In genomic region chr7:28374647-28375046, GRCm38 (mm10) we compare ENCODE assay signal across 8 mouse cellular contexts. TPM values are rescaled to one million over a fixed set of nuclear protein-coding genes. Genes with fewer than 3 reads are reported as not detected.
DNase-seq lines count a peak whose midpoint lies in the region; ATAC-seq and TF ChIP-seq lines count a peak whose summit lies in the region.

No protein-coding gene starts in this region.

- no peak for TF ChIP-seq POLR2A in bone marrow macrophage, adult 2 months (IDR thresholded peaks at IDR 0.05; ENCODE audit: borderline replicate concordance, low read depth, low read length)
- no peak for TF ChIP-seq POLR2A in myocyte (IDR thresholded peaks at IDR 0.05; ENCODE audit: insufficient read length, low read depth)

- TF ChIP-seq CTCF in layer of hippocampus, adult 2 months (conservative IDR thresholded peaks at IDR 0.05), result no peak
- no peak for TF ChIP-seq CTCF in bone marrow macrophage, adult 2 months (IDR thresholded peaks at IDR 0.05; ENCODE audit: low read depth, low read length)
- TF ChIP-seq CTCF in heart, postnatal 0 days (IDR thresholded peaks at IDR 0.05; ENCODE audit: low read depth), result no peak

- peaks cover 10% of the 10 kb centered on the region for H3K4me1 ChIP-seq in bone marrow macrophage, adult 2 months (ENCODE audit: control insufficient read depth, insufficient read depth, low read length)
- H3K4me1 ChIP-seq in heart, postnatal 0 days (ENCODE audit: control insufficient read depth, insufficient read depth), result peaks cover 38% of the 10 kb centered on the region

- H3K9ac ChIP-seq in heart, postnatal 0 days (replicated peaks; ENCODE audit: low read depth, low read length), result no peak overlapping the region

- 69% methylated on average over 10 of the region's 10 CpGs for WGBS in heart, postnatal 0 days

- H3K27me3 ChIP-seq in heart, postnatal 0 days (ENCODE audit: control insufficient read depth, insufficient read depth, low read length), result no peaks in the 10 kb centered on the region
- no peaks in the 10 kb centered on the region for H3K27me3 ChIP-seq in myocyte (ENCODE audit: control insufficient read depth, insufficient read depth, insufficient read length)

- no peak for ATAC-seq in heart, postnatal 0 days (ENCODE audit: insufficient read depth, low read depth)

- TF ChIP-seq EP300 in heart, postnatal 0 days (IDR thresholded peaks at IDR 0.05; ENCODE audit: low read depth), result no peak

- no peak overlapping the region for H3K4me3 ChIP-seq in layer of hippocampus, adult 2 months
- peak overlapping the region; percentile 84; the same call in 1 of the 2 replicates for H3K4me3 ChIP-seq in bone marrow macrophage, adult 2 months (ENCODE audit: insufficient read depth, low read length)
- H3K4me3 ChIP-seq in heart, postnatal 0 days (ENCODE audit: low read depth, low read length), result no peak overlapping the region; the same call in 1 of the 2 replicates
- H3K4me3 ChIP-seq in myocyte, result peak overlapping the region; percentile 96

- no peak for DNase-seq in layer of hippocampus, adult 2 months (ENCODE audit: low spot score in 2 of 2)
- no peak for DNase-seq in layer of hippocampus, adult 18-20 months (ENCODE audit: low spot score in 2 of 2)
- DNase-seq in heart, postnatal 0 days (ENCODE audit: low spot score), result no peak
- DNase-seq in c-Kit-positive CD71-positive TER-119-positive erythroid progenitor cells, embryonic 14.5 days (ENCODE audit: low spot score), result no peak
- no peak for DNase-seq in right cerebral cortex, adult 2 months (ENCODE audit: low spot score in 2 of 2)
- no peak for DNase-seq in frontal cortex, adult 2 months (ENCODE audit: extremely low spot score in 1 of 2, low spot score in 1 of 2)

- peak overlapping the region; percentile 89; the same call in 1 of the 2 replicates for H3K27ac ChIP-seq in layer of hippocampus, adult 2 months
- peak overlapping the region; percentile 100 for H3K27ac ChIP-seq in bone marrow macrophage, adult 2 months (ENCODE audit: insufficient read depth, low read depth, low read length)
- H3K27ac ChIP-seq in heart, postnatal 0 days (ENCODE audit: low read depth), result peak overlapping the region; percentile 100

- H3ac ChIP-seq in myocyte (ENCODE audit: control insufficient read depth, insufficient read length), result no peak overlapping the region

- H3K9me3 ChIP-seq in heart, postnatal 0 days (replicated peaks; ENCODE audit: control insufficient read depth, low read length), result no peaks in the 10 kb centered on the region

- H3K36me3 ChIP-seq in heart, postnatal 0 days (replicated peaks; ENCODE audit: control insufficient read depth, insufficient read depth, low read length), result peaks cover 17% of the 10 kb centered on the region
- H3K36me3 ChIP-seq in myocyte (ENCODE audit: control insufficient read depth, insufficient read depth), result no peaks in the 10 kb centered on the region

- peaks cover 45% of the 10 kb centered on the region for H3K79me2 ChIP-seq in myocyte (ENCODE audit: control insufficient read depth, insufficient read depth)

- H3K4me2 ChIP-seq in heart, postnatal 0 days (ENCODE audit: low read depth, low read length), result no peak overlapping the region; the same call in 1 of the 2 replicates
- H3K4me2 ChIP-seq in myocyte (ENCODE audit: low read depth), result peak overlapping the region; percentile 95

TF ChIP-seq in myocyte, 11 proteins besides CTCF, POLR2A, EP300 and RAD21:
- TF ChIP-seq MAX (IDR thresholded peaks at IDR 0.05; ENCODE audit: low read depth) (no peak), MYOD1 (IDR thresholded peaks at IDR 0.05; ENCODE audit: control insufficient read depth in 1 of 3, insufficient read length in 2 of 3, low read depth in 2 of 3) (no peak), MYOG (IDR thresholded peaks at IDR 0.05; ENCODE audit: control insufficient read depth in 1 of 3, insufficient read depth in 1 of 3, insufficient read length in 2 of 3, low read depth in 2 of 3) (no peak), REST (IDR thresholded peaks at IDR 0.05; ENCODE audit: insufficient read depth, insufficient read length) (no peak), CEBPB (IDR thresholded peaks at IDR 0.05; ENCODE audit: insufficient read depth, poor library complexity, severe bottlenecking) (no peak), SRF (IDR thresholded peaks at IDR 0.05; ENCODE audit: control insufficient read depth, insufficient read length, low read depth) (no peak), USF1 (IDR thresholded peaks at IDR 0.05; ENCODE audit: low read depth) (no peak), E2F4 (IDR thresholded peaks at IDR 0.05; ENCODE audit: insufficient read depth) (no peak), TCF3 (IDR thresholded peaks at IDR 0.05; ENCODE audit: insufficient read length, low read depth) (no peak), POLR2AphosphoS2 (IDR thresholded peaks at IDR 0.05; ENCODE audit: insufficient read length, low read depth) (no peak), TCF12 (IDR thresholded peaks at IDR 0.05; ENCODE audit: insufficient read depth, poor library complexity, severe bottlenecking) (no peak)

RNA-seq across cellular contexts. Expression of gene Plekhg2, which starts 2.2 kb away (rescaled TPM):
- 1 to 10 TPM; 5.9 to 6.8 TPM for total RNA-seq in layer of hippocampus, adult 2 months (2021)
- 1 to 10 TPM; 4.8 to 5.1 TPM for total RNA-seq in layer of hippocampus, adult 18-20 months (2021)
- 11.4 and 14.6 TPM in 2 replicates for polyA plus RNA-seq in bone marrow macrophage, adult 2 months (2012; ENCODE audit: insufficient read depth, insufficient read length, missing spikeins)
- total RNA-seq in heart, postnatal 0 days (2014; rRNA removed; ENCODE audit: low replicate concordance), result 23.5 and 41.7 TPM in 2 replicates
- polyA plus RNA-seq in heart, postnatal 0 days (2015; fragmentation: Nextera tagmentation; extraction: Ambion mirVana), result 11.8 and 13.7 TPM in 2 replicates
- polyA plus RNA-seq in myocyte (2012; fragmentation: generic; extraction: Trizol), result 15.8 TPM
- 4.3 and 6.3 TPM in 2 replicates for polyA plus RNA-seq in frontal cortex, adult 2 months (2012; rRNA removed)

RNA-seq across cellular contexts. Expression of gene Zfp36, which starts 5.4 kb away (rescaled TPM):
- 1 to 10 TPM; 2.0 to 3.2 TPM for total RNA-seq in layer of hippocampus, adult 2 months (2021)
- 1 to 10 TPM; 3.5 to 3.7 TPM for total RNA-seq in layer of hippocampus, adult 18-20 months (2021)
- polyA plus RNA-seq in bone marrow macrophage, adult 2 months (2012; ENCODE audit: insufficient read depth, insufficient read length, missing spikeins), result 110 and 119 TPM in 2 replicates
- total RNA-seq in heart, postnatal 0 days (2014; rRNA removed; ENCODE audit: low replicate concordance), result 10.8 and 19.2 TPM in 2 replicates
- 12.5 and 13.6 TPM in 2 replicates for polyA plus RNA-seq in heart, postnatal 0 days (2015; fragmentation: Nextera tagmentation; extraction: Ambion mirVana)
- polyA plus RNA-seq in myocyte (2012; fragmentation: generic; extraction: Trizol), result 7.5 TPM
- polyA plus RNA-seq in frontal cortex, adult 2 months (2012; rRNA removed), result 3.1 and 3.9 TPM in 2 replicates

RNA-seq across cellular contexts. Expression of gene Med29, which starts 17.9 kb away (rescaled TPM):
- total RNA-seq in layer of hippocampus, adult 2 months (2021), result 10 to 100 TPM; 17.7 to 18.7 TPM
- 10 to 100 TPM; 21.4 to 22.1 TPM for total RNA-seq in layer of hippocampus, adult 18-20 months (2021)
- 12.5 and 13.9 TPM in 2 replicates for polyA plus RNA-seq in bone marrow macrophage, adult 2 months (2012; ENCODE audit: insufficient read depth, insufficient read length, missing spikeins)
- total RNA-seq in heart, postnatal 0 days (2014; rRNA removed; ENCODE audit: low replicate concordance), result 42.1 and 51.4 TPM in 2 replicates
- 44.1 and 45.8 TPM in 2 replicates for polyA plus RNA-seq in heart, postnatal 0 days (2015; fragmentation: Nextera tagmentation; extraction: Ambion mirVana)
- polyA plus RNA-seq in myocyte (2012; fragmentation: generic; extraction: Trizol), result 34.2 TPM
- 32.8 and 39.2 TPM in 2 replicates for polyA plus RNA-seq in frontal cortex, adult 2 months (2012; rRNA removed)

RNA-seq across cellular contexts. Expression of gene Paf1, which starts 18.1 kb away (rescaled TPM):
- 10 to 100 TPM; 68.4 to 79.0 TPM for total RNA-seq in layer of hippocampus, adult 2 months (2021)
- total RNA-seq in layer of hippocampus, adult 18-20 months (2021), result 10 to 100 TPM; 64.9 to 69.3 TPM
- polyA plus RNA-seq in bone marrow macrophage, adult 2 months (2012; ENCODE audit: insufficient read depth, insufficient read length, missing spikeins), result 102 and 123 TPM in 2 replicates
- total RNA-seq in heart, postnatal 0 days (2014; rRNA removed; ENCODE audit: low replicate concordance), result 29.8 and 66.1 TPM in 2 replicates
- 54.2 and 56.5 TPM in 2 replicates for polyA plus RNA-seq in heart, postnatal 0 days (2015; fragmentation: Nextera tagmentation; extraction: Ambion mirVana)
- 34.3 TPM for polyA plus RNA-seq in myocyte (2012; fragmentation: generic; extraction: Trizol)
- polyA plus RNA-seq in frontal cortex, adult 2 months (2012; rRNA removed), result 149 and 182 TPM in 2 replicates

RNA-seq across cellular contexts. Expression of gene Rps16, which starts 24.2 kb away (rescaled TPM):
- total RNA-seq in layer of hippocampus, adult 2 months (2021), result 100 to 1,000 TPM; 490 to 496 TPM
- 100 to 1,000 TPM; 481 to 546 TPM for total RNA-seq in layer of hippocampus, adult 18-20 months (2021)
- 801 and 823 TPM in 2 replicates for polyA plus RNA-seq in bone marrow macrophage, adult 2 months (2012; ENCODE audit: insufficient read depth, insufficient read length, missing spikeins)
- 145 and 161 TPM in 2 replicates for total RNA-seq in heart, postnatal 0 days (2014; rRNA removed; ENCODE audit: low replicate concordance)
- 481 and 513 TPM in 2 replicates for polyA plus RNA-seq in heart, postnatal 0 days (2015; fragmentation: Nextera tagmentation; extraction: Ambion mirVana)
- 4,542 TPM for polyA plus RNA-seq in myocyte (2012; fragmentation: generic; extraction: Trizol)
- 618 and 661 TPM in 2 replicates for polyA plus RNA-seq in frontal cortex, adult 2 months (2012; rRNA removed)

Comparison
In these comparisons a context has a peak if more than half of its experiments do, and no peak if none do; other contexts are left out.
1. H3K4me3 ChIP-seq: peak in bone marrow macrophage, adult 2 months (single experiment) and myocyte (single experiment); none in layer of hippocampus, adult 2 months (single experiment) and heart, postnatal 0 days (single experiment).
2. Peak in every context shown above with its lines, with median percentiles within 50 percentile points of each other: H3K27ac ChIP-seq.